ENCODE assay signal across 14 mouse cellular contexts in genomic region chr2:150439084-150439483, GRCm38 (mm10). TPM values are rescaled to one million over a fixed set of nuclear protein-coding genes. Genes with fewer than 3 reads are reported as not detected.
A peak's percentile ranks its signal among the peaks of the same experiment; 100 is the strongest.
DNase-seq lines count a peak whose midpoint lies in the region; ATAC-seq and TF ChIP-seq lines count a peak whose summit lies in the region.
"Not testable (repeated sequence)": the region's sequence is repeated elsewhere in the genome, so short reads cannot be mapped to it uniquely, and the experiment has no call there.
"Had no signal": no experiment of that assay in that cellular context is flagged by ENCODE, and none has a peak within 500 bp of the region (broad histone marks: within the 10 kb centered on the region; RNA-seq: fewer than 3 reads in every experiment).

No protein-coding gene starts in this region.

- ATAC-seq in intestine, embryonic 16.5 days, result peak; percentile 48
- peak; percentile 47; the same call in 1 of the 2 replicates for ATAC-seq in liver, embryonic 14.5 days (ENCODE audit: insufficient read depth)

- WGBS in intestine, embryonic 16.5 days, result 93% methylated on average over 1 of the region's 1 CpGs
- WGBS in liver, embryonic 14.5 days (ENCODE audit: insufficient replicate concordance), result 58% methylated on average over 1 of the region's 1 CpGs

- not testable (repeated sequence) for H3K4me1 ChIP-seq in intestine, embryonic 16.5 days (ENCODE audit: control insufficient read depth, insufficient read depth, low read length); liver, embryonic 14.5 days (replicated peaks; ENCODE audit: control insufficient read depth in 2 of 2, insufficient read depth in 2 of 2, low read length in 1 of 2)

- H3K4me2 ChIP-seq in intestine, embryonic 16.5 days (ENCODE audit: low read depth, low read length); liver, embryonic 14.5 days (ENCODE audit: low read depth): not testable (repeated sequence)

- not testable (repeated sequence) for H3K27ac ChIP-seq in intestine, embryonic 16.5 days (ENCODE audit: low read length); liver, embryonic 14.5 days

- not testable (repeated sequence) for H3K9ac ChIP-seq in intestine, embryonic 16.5 days (ENCODE audit: low read depth, low read length); liver, embryonic 14.5 days (replicated peaks)

- not testable (repeated sequence) for H3K36me3 ChIP-seq in intestine, embryonic 16.5 days (ENCODE audit: control insufficient read depth, insufficient read depth, low read length); liver, embryonic 14.5 days (replicated peaks; ENCODE audit: control insufficient read depth, insufficient read depth, low read depth)

- H3K4me3 ChIP-seq in intestine, embryonic 16.5 days (ENCODE audit: low read length); liver, embryonic 14.5 days (ENCODE audit: insufficient read depth in 1 of 2, low read depth in 2 of 2, low read length in 2 of 2): not testable (repeated sequence)

- not testable (repeated sequence) for TF ChIP-seq EP300 in liver, embryonic 14.5 days (IDR thresholded peaks at IDR 0.05; ENCODE audit: low read depth)

- H3K27me3 ChIP-seq in intestine, embryonic 16.5 days (replicated peaks; ENCODE audit: control insufficient read depth, insufficient read depth, low read length); liver, embryonic 14.5 days (ENCODE audit: control insufficient read depth, insufficient read depth, low read length): not testable (repeated sequence)

- TF ChIP-seq CTCF in liver, embryonic 14.5 days (IDR thresholded peaks at IDR 0.05; ENCODE audit: low read depth), result not testable (repeated sequence)

- DNase-seq in 3T3-L1 (ENCODE audit: low read depth, low spot score) (peak; percentile 42), adipocyte (ENCODE audit: low spot score) (peak; percentile 39)
- peak; percentile 16 for DNase-seq in adrenal gland, postnatal 14 days
- DNase-seq in liver, embryonic 14.5 days (ENCODE audit: low read depth in 3 of 3, low spot score in 3 of 3), result not testable (repeated sequence)
- DNase-seq in lung, postnatal 36 days, result peak; percentile 18

- H3K9me3 ChIP-seq in intestine, embryonic 16.5 days (ENCODE audit: control insufficient read depth, low read length); liver, embryonic 14.5 days (ENCODE audit: control insufficient read depth, low read length): not testable (repeated sequence)

RNA-seq across cellular contexts. Expression of gene Zfp442, which starts 12.2 kb away (rescaled TPM):
- total RNA-seq in adrenal gland, postnatal 14 days (2021), result 4.9 and 5.5 TPM in 2 replicates
- polyA plus RNA-seq in intestine, embryonic 16.5 days (2015; fragmentation: Nextera tagmentation; extraction: Ambion mirVana), result 4.8 and 5.7 TPM in 2 replicates
- polyA plus RNA-seq in liver, embryonic 14.5 days (2012; rRNA removed), result 0.12 and 0.19 TPM in 2 replicates
- polyA plus RNA-seq in liver, embryonic 14.5 days (2014; fragmentation: Nextera tagmentation; extraction: Ambion mirVana), result 0.42 and 0.68 TPM in 2 replicates
- polyA plus RNA-seq: G1E had no signal

RNA-seq across cellular contexts. Expression of gene Zfp345, which starts 45.8 kb away (rescaled TPM):
- 0.98 and 1.1 TPM in 2 replicates for total RNA-seq in adrenal gland, postnatal 14 days (2021)
- polyA plus RNA-seq in intestine, embryonic 16.5 days (2015; fragmentation: Nextera tagmentation; extraction: Ambion mirVana), result not detected in 2 replicates
- polyA plus RNA-seq in liver, embryonic 14.5 days (2012; rRNA removed), result 0.01 TPM in 1 of 2 replicates, not detected in the other
- polyA plus RNA-seq in liver, embryonic 14.5 days (2014; fragmentation: Nextera tagmentation; extraction: Ambion mirVana), result 0.06 TPM in 1 of 2 replicates, not detected in the other
- total RNA-seq: forebrain, postnatal 0 days; gastrocnemius, adult 18-20 months had no signal
- polyA plus RNA-seq: forebrain, embryonic 13.5 days; gonadal fat pad, adult 2 months; heart, embryonic 13.5 days; hindbrain, embryonic 11.5 days; intestine, postnatal 0 days had no signal
